Mouse (Mus musculus) lung, postnatal 0 days (tissue): ENCODE results near the gene Spag16. TPM values are rescaled to one million over a fixed set of nuclear protein-coding genes. Genes with fewer than 3 reads are reported as not detected.

Experiments used
- ATAC-seq: fragments of 200-750 bp; cut with Nextera tagmentation; 2 replicates; pipeline ENCODE4 v1.8.0; 2017; ENCODE audit warnings: moderate library complexity
- DNase-seq: peaks from one replicate; pipeline ENCODE4 v3.0.0-alpha.2; 2016; ENCODE audit warnings: low spot score
- H3K27ac ChIP-seq: fragments of 300-500 bp; sonication (generic); 2 replicates; pipeline ENCODE4 v1.5.1; 2014; ENCODE audit warnings: antibody characterized with exemption, mild to moderate bottlenecking, low read length, mixed read lengths
- H3K27me3 ChIP-seq: fragments of 300-500 bp; sonication (generic); replicated peaks from 2 replicates; pipeline ENCODE4 v1.6.1; 2014; ENCODE audit warnings: low read length, mixed read lengths; ENCODE audit not compliant: insufficient read depth
- H3K36me3 ChIP-seq: fragments of 300-500 bp; sonication (generic); 2 replicates; pipeline ENCODE4 v1.6.1; 2014; ENCODE audit warnings: low read length, mixed read lengths; ENCODE audit not compliant: insufficient read depth
- H3K4me1 ChIP-seq: fragments of 300-500 bp; sonication (generic); 2 replicates; pipeline ENCODE4 v1.6.1; 2014; ENCODE audit warnings: antibody characterized with exemption, low read depth, low read length, mixed read lengths; ENCODE audit not compliant: insufficient read depth
- H3K4me2 ChIP-seq: fragments of 300-500 bp; sonication (generic); replicated peaks from 2 replicates; pipeline ENCODE4 v1.6.1; 2014; ENCODE audit warnings: low read depth, mild to moderate bottlenecking, low read length, moderate library complexity, mixed read lengths
- H3K4me3 ChIP-seq: fragments of 300-500 bp; sonication (generic); 2 replicates; pipeline ENCODE4 v1.5.1; 2014; ENCODE audit warnings: low read depth, low read length
- H3K9ac ChIP-seq: fragments of 300-500 bp; sonication (generic); replicated peaks from 2 replicates; pipeline ENCODE4 v1.6.1; 2014; ENCODE audit warnings: low read depth, mild to moderate bottlenecking
- H3K9me3 ChIP-seq: fragments of 300-500 bp; sonication (generic); 2 replicates; pipeline ENCODE4 v1.6.1; 2016; ENCODE audit warnings: low read length, mixed read lengths
- CTCF ChIP-seq: IDR thresholded peaks from 2 replicates; pipeline ENCODE4 v1.5.1; 2016; ENCODE audit warnings: antibody characterized with exemption, mild to moderate bottlenecking
- EP300 ChIP-seq: IDR thresholded peaks from 2 replicates; pipeline ENCODE4 v1.6.1; 2016; ENCODE audit warnings: antibody characterized with exemption, mild to moderate bottlenecking, control low read depth
- WGBS: fragments of 180-500 bp; shearing (Covaris S2); extraction: QIAGEN DNeasy Blood & Tissue Kit; methylation state at CpG from one replicate; pipeline ENCODE4 v1.1.7; 2014; 5-methylcytosine and 5-hydroxymethylcytosine counted together
- polyA plus RNA-seq: library from polyadenylated mRNA; unstranded; fragments of >200 nt; fragmentation: Nextera tagmentation; extraction: Ambion mirVana; gene quantifications from 2 replicates; pipeline ENCODE4 v1.2.1, GENCODE M21; 2015

The Spag16 gene
- polyA plus RNA-seq, 1 experiment from 2014 or later = 3.3 TPM

- Histone ChIP-seq H3K27me3 (no peaks in the 10 kb centered on the region), H3K4me3 (no peak overlapping the region), H3K9me3 (no peaks in the 10 kb centered on the region), H3K4me1 (no peaks in the 10 kb centered on the region), H3K9ac (no peak overlapping the region), H3K36me3 (no peaks in the 10 kb centered on the region), H3K4me2 (no peak overlapping the region), H3K27ac (no peak overlapping the region)
- DNase-seq (no peak), ATAC-seq (no peak)
- WGBS = 62% methylated on average over 2 of the region's 2 CpGs
- TF ChIP-seq EP300 (no peak), CTCF (no peak)
These were observed 446.0 kb downstream of the Spag16 start for GRCm38 (mm10) chr1:70272753-70273152.

DNA sequence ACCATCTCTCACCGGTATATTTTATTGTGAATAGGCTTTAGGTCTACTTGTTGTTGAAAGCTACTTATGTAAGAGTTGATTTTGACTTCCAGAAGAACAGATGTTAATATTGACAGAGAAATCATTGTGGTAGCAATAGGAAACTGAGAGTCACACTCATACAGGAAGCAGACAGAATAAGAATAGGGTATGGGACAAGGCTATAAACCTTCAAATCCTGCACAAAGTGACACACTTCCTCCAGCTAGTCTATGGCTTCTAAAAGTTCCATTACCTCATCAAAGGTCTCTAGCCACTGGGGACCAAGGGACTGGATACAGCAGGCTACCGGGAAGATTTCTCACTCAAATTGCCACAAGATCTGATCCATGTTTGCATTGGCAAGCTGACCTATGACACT, 452.5 kb downstream of the Spag16 start:
- H3K4me3 ChIP-seq = no peak overlapping the region
- H3K9me3 ChIP-seq = no peaks in the 10 kb centered on the region
- no peak overlapping the region for H3K9ac ChIP-seq
- ATAC-seq = no peak
- no peaks in the 10 kb centered on the region for H3K27me3 ChIP-seq
- no peak for TF ChIP-seq EP300
- TF ChIP-seq CTCF = no peak
- H3K27ac ChIP-seq = no peak overlapping the region
- WGBS = 67% methylated on average over 2 of the region's 2 CpGs
- DNase-seq = no peak
- no peaks in the 10 kb centered on the region for H3K4me1 ChIP-seq
- no peaks in the 10 kb centered on the region for H3K36me3 ChIP-seq
- no peak overlapping the region for H3K4me2 ChIP-seq

GRCm38 (mm10) chr1:70283388-70283787, 456.6 kb downstream of the Spag16 start:
- H3K4me1 ChIP-seq = no peaks in the 10 kb centered on the region
- H3K27ac ChIP-seq = no peak overlapping the region
- H3K4me3 ChIP-seq = no peak overlapping the region
- no peaks in the 10 kb centered on the region for H3K9me3 ChIP-seq
- H3K9ac ChIP-seq = no peak overlapping the region
- 91% methylated on average over 1 of the region's 1 CpGs for WGBS
- no peaks in the 10 kb centered on the region for H3K27me3 ChIP-seq
- TF ChIP-seq EP300 (no peak), CTCF (no peak)
- DNase-seq = no peak
- H3K4me2 ChIP-seq = no peak overlapping the region
- H3K36me3 ChIP-seq = no peaks in the 10 kb centered on the region
- no peak for ATAC-seq

GRCm38 (mm10) chr1:70284140-70284539, 457.4 kb downstream of the Spag16 start:
- Histone ChIP-seq H3K9ac (no peak overlapping the region), H3K4me2 (no peak overlapping the region), H3K27ac (no peak overlapping the region), H3K36me3 (no peaks in the 10 kb centered on the region), H3K27me3 (no peaks in the 10 kb centered on the region), H3K4me3 (no peak overlapping the region), H3K9me3 (no peaks in the 10 kb centered on the region), H3K4me1 (no peaks in the 10 kb centered on the region)
- WGBS = 30% methylated on average over 1 of the region's 1 CpGs
- no peak for TF ChIP-seq EP300
- ATAC-seq (no peak), DNase-seq (no peak)

GRCm38 (mm10) chr1:70316128-70316765, 489.5 kb downstream of the Spag16 start:
- no peak for DNase-seq
- Histone ChIP-seq H3K27ac (no peak overlapping the region), H3K4me1 (no peaks in the 10 kb centered on the region), H3K9me3 (no peaks in the 10 kb centered on the region), H3K36me3 (no peaks in the 10 kb centered on the region), H3K4me3 (no peak overlapping the region), H3K4me2 (no peak overlapping the region), H3K27me3 (no peaks in the 10 kb centered on the region), H3K9ac (no peak overlapping the region)
- WGBS = 68% methylated on average over 13 of the region's 13 CpGs
- no peak for TF ChIP-seq CTCF
- no peak for TF ChIP-seq EP300
- no peak for ATAC-seq

- DNase-seq (no peak), ATAC-seq (no peak)
- H3K27me3 ChIP-seq = no peaks in the 10 kb centered on the region
- 73% methylated on average over 4 of the region's 4 CpGs for WGBS
- no peak overlapping the region for H3K4me2 ChIP-seq
- H3K4me1 ChIP-seq = no peaks in the 10 kb centered on the region
- no peaks in the 10 kb centered on the region for H3K9me3 ChIP-seq
- H3K9ac ChIP-seq = no peak overlapping the region
- TF ChIP-seq EP300 (no peak), CTCF (no peak)
- no peak overlapping the region for H3K27ac ChIP-seq
- H3K36me3 ChIP-seq = no peaks in the 10 kb centered on the region
- H3K4me3 ChIP-seq = no peak overlapping the region
These were observed 494.2 kb downstream of the Spag16 start for GRCm38 (mm10) chr1:70320951-70321350.

- no peaks in the 10 kb centered on the region for H3K36me3 ChIP-seq
- H3K4me1 ChIP-seq = no peaks in the 10 kb centered on the region
- TF ChIP-seq EP300 = no peak
- no peak for TF ChIP-seq CTCF
- no peak overlapping the region for H3K27ac ChIP-seq
- no peak overlapping the region for H3K4me2 ChIP-seq
- no peak overlapping the region for H3K4me3 ChIP-seq
- 62% methylated on average over 2 of the region's 2 CpGs for WGBS
- no peak for ATAC-seq
- H3K9me3 ChIP-seq = no peaks in the 10 kb centered on the region
- no peaks in the 10 kb centered on the region for H3K27me3 ChIP-seq
- H3K9ac ChIP-seq = no peak overlapping the region
- no peak for DNase-seq
These were observed 519.4 kb downstream of the Spag16 start for GRCm38 (mm10) chr1:70346179-70346578.
